Mouse (Mus musculus): ENCODE measurements around the gene Fcrlb. TPM values are rescaled to one million over a fixed set of nuclear protein-coding genes. Genes with fewer than 3 reads are reported as not detected.

Fcrlb gene
- total and polyA plus RNA-seq, 2 experiments from 2014 or later = not detected

DNA sequence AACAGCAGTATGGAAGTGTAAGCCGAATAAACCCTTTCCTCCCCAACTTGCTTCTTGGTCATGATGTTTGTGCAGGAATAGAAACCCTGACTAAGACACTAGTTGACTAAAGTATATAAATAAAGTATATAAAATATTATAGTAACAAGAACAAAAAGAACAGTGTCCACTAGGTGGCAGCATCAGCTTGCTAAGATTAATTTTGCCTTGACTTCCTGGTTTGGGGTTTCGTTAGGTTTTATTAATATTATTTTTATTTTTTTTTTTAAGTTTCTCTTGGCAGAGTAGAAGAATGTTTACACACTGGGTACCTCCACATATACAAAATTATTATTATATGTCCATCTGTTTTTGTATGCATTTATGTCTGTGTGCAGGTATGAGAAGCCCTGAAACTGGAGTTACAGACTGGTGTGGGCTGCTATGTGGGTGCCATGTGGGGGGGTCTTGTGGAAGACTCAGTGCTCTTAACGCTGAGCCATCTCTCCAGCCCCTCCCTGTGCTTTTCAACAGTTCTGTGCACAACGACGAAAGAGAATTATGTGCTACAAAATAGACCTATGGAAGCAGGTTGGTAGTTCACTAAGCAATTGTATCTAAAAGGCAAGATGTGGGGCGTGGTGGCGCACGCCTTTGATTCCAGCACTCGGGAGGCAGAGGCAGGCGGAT, 11.8 kb downstream of the Fcrlb start:
- H3K36me3 ChIP-seq (replicated peaks; ENCODE audit: control insufficient read depth, insufficient read depth, low read length) = no peaks in the 10 kb centered on the region
- no peak overlapping the region for H3K9ac ChIP-seq (replicated peaks; ENCODE audit: low read depth, low read length)
- H3K4me2 ChIP-seq (ENCODE audit: low read depth, low read length) = peak overlapping the region; percentile 41
- no peaks in the 10 kb centered on the region for H3K9me3 ChIP-seq (replicated peaks; ENCODE audit: control insufficient read depth, low read length)
- peaks cover 24% of the 10 kb centered on the region; the same call in 1 of the 2 replicates for H3K27me3 ChIP-seq (ENCODE audit: control insufficient read depth, insufficient read depth, low read length)
- H3K4me3 ChIP-seq (ENCODE audit: low read depth, low read length) = no peak overlapping the region
- TF ChIP-seq CTCF (IDR thresholded peaks at IDR 0.05; ENCODE audit: low read depth) (peak; percentile 54), EP300 (IDR thresholded peaks at IDR 0.05; ENCODE audit: low read depth) (no peak)
- ATAC-seq (ENCODE audit: insufficient read depth, low read depth) = peak; percentile 41; the same call in 1 of the 2 replicates
- 27% methylated on average over 10 of the region's 10 CpGs for WGBS
- H3K4me1 ChIP-seq (ENCODE audit: control insufficient read depth, insufficient read depth) = no peaks in the 10 kb centered on the region
- DNase-seq (ENCODE audit: low spot score) = peak; percentile 46
- H3K27ac ChIP-seq (ENCODE audit: low read depth) = no peak overlapping the region

DNA sequence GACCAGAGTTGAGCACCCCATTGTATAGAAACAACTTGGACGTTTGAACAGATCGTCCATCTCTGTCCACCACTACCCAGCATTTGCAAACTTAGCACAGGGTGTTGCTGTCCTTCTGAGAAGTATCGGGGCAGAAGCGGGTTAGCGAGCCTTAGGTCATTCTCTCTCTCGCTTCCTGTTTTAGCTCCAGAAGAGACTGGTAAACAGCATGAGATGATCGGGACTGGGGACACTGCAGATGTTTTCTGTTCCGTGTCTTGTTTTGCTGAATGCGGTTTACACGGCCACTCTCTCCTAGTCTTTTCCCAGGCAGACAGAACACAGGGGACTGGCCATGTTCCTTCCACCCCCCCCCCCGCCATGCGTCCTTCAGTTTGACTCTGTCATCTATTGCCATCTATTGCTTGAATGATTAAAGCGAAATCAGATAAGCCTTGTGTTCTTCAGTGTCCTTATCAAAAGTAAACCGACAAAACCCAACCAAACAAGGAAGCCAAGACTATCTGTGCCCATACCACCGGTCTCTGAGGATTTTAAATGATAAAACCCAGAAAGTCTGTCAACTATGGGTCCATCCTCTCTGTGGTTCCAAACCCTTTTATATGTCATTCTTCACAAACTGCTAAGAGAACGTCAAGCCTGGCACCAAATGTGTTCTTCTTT, 14.2 kb downstream of the Fcrlb start:
- no peak for DNase-seq (ENCODE audit: low spot score)
- Histone ChIP-seq H3K36me3 (replicated peaks; ENCODE audit: control insufficient read depth, insufficient read depth, low read length) (no peaks in the 10 kb centered on the region), H3K9me3 (replicated peaks; ENCODE audit: control insufficient read depth, low read length) (no peaks in the 10 kb centered on the region), H3K4me2 (ENCODE audit: low read depth, low read length) (no peak overlapping the region), H3K4me1 (ENCODE audit: control insufficient read depth, insufficient read depth) (no peaks in the 10 kb centered on the region), H3K9ac (replicated peaks; ENCODE audit: low read depth, low read length) (no peak overlapping the region), H3K27ac (ENCODE audit: low read depth) (no peak overlapping the region), H3K27me3 (ENCODE audit: control insufficient read depth, insufficient read depth, low read length) (peaks cover 19% of the 10 kb centered on the region; the same call in 1 of the 2 replicates), H3K4me3 (ENCODE audit: low read depth, low read length) (no peak overlapping the region)
- 59% methylated on average over 16 of the region's 16 CpGs for WGBS
- TF ChIP-seq CTCF (IDR thresholded peaks at IDR 0.05; ENCODE audit: low read depth) = no peak
- no peak for ATAC-seq (ENCODE audit: insufficient read depth, low read depth)

DNA sequence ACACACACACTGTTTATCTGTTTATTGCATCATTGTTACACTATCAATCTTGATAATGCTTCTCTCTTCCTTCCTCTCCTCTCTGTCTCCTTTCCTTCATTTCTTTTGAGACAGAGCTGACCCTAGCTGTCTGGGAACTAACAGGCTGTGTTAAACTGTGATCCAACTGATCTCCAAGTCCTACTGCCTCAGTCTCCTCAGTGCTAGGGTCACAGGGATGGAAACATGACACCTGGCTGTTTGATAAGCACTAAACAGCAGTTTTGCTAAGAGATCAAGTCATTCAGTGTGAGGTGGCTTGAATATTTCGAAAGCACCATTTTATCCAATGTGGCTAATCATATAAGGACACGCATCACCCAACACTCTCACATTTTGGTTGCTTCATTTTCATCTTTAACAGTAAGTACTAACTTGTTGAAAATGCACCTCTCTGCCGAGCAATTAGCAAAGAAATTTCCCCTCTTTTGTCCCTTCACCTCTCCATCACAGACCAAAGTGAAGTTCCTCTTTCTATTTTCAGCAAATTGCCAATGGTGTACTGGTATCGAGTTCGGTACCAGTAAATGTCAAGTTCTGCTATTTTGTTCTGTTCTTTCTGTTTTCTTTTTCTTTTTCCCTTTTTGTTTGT, 16.0 kb downstream of the Fcrlb start:
- no peak overlapping the region for H3K4me3 ChIP-seq (ENCODE audit: low read depth, low read length)
- WGBS = 80% methylated on average over 5 of the region's 5 CpGs
- H3K27me3 ChIP-seq (ENCODE audit: control insufficient read depth, insufficient read depth, low read length) = peaks cover 14% of the 10 kb centered on the region; the same call in 1 of the 2 replicates
- H3K4me2 ChIP-seq (ENCODE audit: low read depth, low read length) = no peak overlapping the region
- H3K4me1 ChIP-seq (ENCODE audit: control insufficient read depth, insufficient read depth) = no peaks in the 10 kb centered on the region
- H3K27ac ChIP-seq (ENCODE audit: low read depth) = no peak overlapping the region
- ATAC-seq (ENCODE audit: insufficient read depth, low read depth) (no peak), DNase-seq (ENCODE audit: low spot score) (no peak)
- no peak overlapping the region for H3K9ac ChIP-seq (replicated peaks; ENCODE audit: low read depth, low read length)
- no peaks in the 10 kb centered on the region for H3K9me3 ChIP-seq (replicated peaks; ENCODE audit: control insufficient read depth, low read length)
- no peak for TF ChIP-seq CTCF (IDR thresholded peaks at IDR 0.05; ENCODE audit: low read depth)
- no peak for TF ChIP-seq EP300 (IDR thresholded peaks at IDR 0.05; ENCODE audit: low read depth)
- H3K36me3 ChIP-seq (replicated peaks; ENCODE audit: control insufficient read depth, insufficient read depth, low read length) = no peaks in the 10 kb centered on the region

DNA sequence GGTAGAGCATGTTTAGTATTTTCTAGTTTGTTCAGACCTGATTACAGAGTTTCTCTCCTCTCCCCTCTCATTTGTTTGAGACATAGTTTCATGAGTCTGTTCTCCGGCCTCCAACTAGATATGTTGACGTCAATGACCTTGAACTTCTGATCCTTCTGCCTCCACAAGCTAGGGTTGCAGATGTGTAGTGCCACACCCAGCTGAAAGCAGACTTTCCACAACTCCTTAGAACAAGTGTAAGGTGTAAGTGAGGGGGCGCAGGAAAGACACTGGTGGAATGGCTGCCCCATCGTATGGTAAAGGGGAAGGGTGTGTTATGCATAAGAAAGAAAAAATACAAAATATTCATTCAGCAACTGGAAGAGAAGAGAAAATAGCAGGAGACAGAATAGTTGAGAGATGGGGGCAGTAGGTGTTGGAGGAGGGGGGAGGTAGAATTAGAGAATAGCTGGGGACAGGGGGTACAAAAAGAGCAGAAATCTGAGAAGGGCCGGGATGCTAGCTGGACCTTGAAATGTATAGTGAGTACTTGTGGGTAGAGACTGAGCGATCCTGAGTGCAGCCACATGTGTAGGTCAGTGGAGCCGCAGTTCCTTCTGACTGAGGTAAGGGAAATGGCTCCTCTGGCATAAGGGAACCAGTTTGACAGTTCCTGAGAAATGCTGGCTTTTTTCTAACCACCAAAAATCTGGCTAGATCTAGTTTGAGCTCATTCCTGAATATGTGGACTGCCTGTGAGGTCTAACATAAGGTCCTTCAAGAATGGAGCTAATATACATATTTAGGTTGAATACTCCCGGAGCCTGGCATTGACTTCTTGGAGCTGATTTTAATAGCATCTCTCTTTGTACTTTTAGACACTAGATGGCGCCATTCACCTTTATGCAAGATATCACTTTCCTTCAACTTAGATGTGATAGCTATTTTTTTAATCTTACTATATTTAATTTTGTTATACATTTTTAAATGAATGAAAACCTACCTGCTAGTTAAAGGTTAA, 17.8 kb downstream of the Fcrlb start:
- H3K27me3 ChIP-seq (ENCODE audit: control insufficient read depth, insufficient read depth, low read length) = peaks cover 14% of the 10 kb centered on the region; the same call in 1 of the 2 replicates
- no peak for TF ChIP-seq EP300 (IDR thresholded peaks at IDR 0.05; ENCODE audit: low read depth)
- TF ChIP-seq CTCF (IDR thresholded peaks at IDR 0.05; ENCODE audit: low read depth) = peak; percentile 52

DNA sequence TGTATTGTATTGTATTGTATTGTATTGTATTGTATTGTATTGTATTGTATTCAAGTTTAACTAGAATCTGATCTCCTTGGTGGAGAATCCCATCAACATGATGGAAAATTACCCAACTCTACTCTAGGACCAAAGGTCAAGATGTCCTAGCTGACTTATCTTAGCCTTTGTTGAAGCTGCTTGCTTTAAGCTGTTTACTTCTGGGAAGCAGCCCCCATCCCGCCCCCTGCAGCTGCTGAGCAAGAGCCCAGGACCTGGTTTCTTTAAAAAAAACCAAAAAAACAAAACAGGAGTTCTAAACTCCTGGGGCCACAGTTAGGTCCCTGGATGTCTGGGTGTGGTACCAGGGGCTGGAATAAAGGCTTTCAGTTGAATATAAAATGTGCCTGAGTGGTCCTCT, 20.5 kb downstream of the Fcrlb start:
- Histone ChIP-seq H3K4me3 (ENCODE audit: low read depth, low read length) (no peak overlapping the region), H3K4me2 (ENCODE audit: low read depth, low read length) (no peak overlapping the region), H3K9me3 (replicated peaks; ENCODE audit: control insufficient read depth, low read length) (no peaks in the 10 kb centered on the region), H3K9ac (replicated peaks; ENCODE audit: low read depth, low read length) (no peak overlapping the region), H3K36me3 (replicated peaks; ENCODE audit: control insufficient read depth, insufficient read depth, low read length) (no peaks in the 10 kb centered on the region), H3K27ac (ENCODE audit: low read depth) (no peak overlapping the region), H3K4me1 (ENCODE audit: control insufficient read depth, insufficient read depth) (no peaks in the 10 kb centered on the region), H3K27me3 (ENCODE audit: control insufficient read depth, insufficient read depth, low read length) (0 out of 2 replicates have a peak, but pooled peaks cover 2% of the 10 kb centered on the region)
- DNase-seq (ENCODE audit: low spot score) = no peak
- 52% methylated on average over 1 of the region's 1 CpGs for WGBS
- TF ChIP-seq CTCF (IDR thresholded peaks at IDR 0.05; ENCODE audit: low read depth) (no peak), EP300 (IDR thresholded peaks at IDR 0.05; ENCODE audit: low read depth) (no peak)
- no peak for ATAC-seq (ENCODE audit: insufficient read depth, low read depth)

More for the DNA sequence above, 17.8 kb downstream of the Fcrlb start:
- ATAC-seq (ENCODE audit: insufficient read depth, low read depth) = no peak
- Histone ChIP-seq H3K4me3 (ENCODE audit: low read depth, low read length) (no peak overlapping the region), H3K36me3 (replicated peaks; ENCODE audit: control insufficient read depth, insufficient read depth, low read length) (no peaks in the 10 kb centered on the region), H3K4me2 (ENCODE audit: low read depth, low read length) (no peak overlapping the region), H3K27ac (ENCODE audit: low read depth) (no peak overlapping the region), H3K4me1 (ENCODE audit: control insufficient read depth, insufficient read depth) (no peaks in the 10 kb centered on the region), H3K9me3 (replicated peaks; ENCODE audit: control insufficient read depth, low read length) (no peaks in the 10 kb centered on the region), H3K9ac (replicated peaks; ENCODE audit: low read depth, low read length) (no peak overlapping the region)
- WGBS = 55% methylated on average over 9 of the region's 9 CpGs
- peak; percentile 58 for DNase-seq (ENCODE audit: low spot score)

Measured in heart, postnatal 0 days (tissue).